Mouse (Mus musculus): ENCODE results near the gene Ttc9b. TPM values are rescaled to one million over a fixed set of nuclear protein-coding genes. Genes with fewer than 3 reads are reported as not detected.
"Not testable (repeated sequence)": the region's sequence is repeated elsewhere in the genome, so short reads cannot be mapped to it uniquely, and the experiment has no call there.

Ttc9b gene
- polyA plus RNA-seq, 1 experiment from 2014 or later = not detected

GRCm38 (mm10) chr7:27613751-27614499 lies 39.8 kb upstream of the Ttc9b start:
- Histone ChIP-seq H3K9ac (no peak overlapping the region), H3K27ac (no peak overlapping the region), H3K9me3 (replicated peaks) (no peaks in the 10 kb centered on the region), H3K27me3 (replicated peaks) (no peaks in the 10 kb centered on the region), H3K4me2 (no peak overlapping the region), H3K36me3 (peaks cover 68% of the 10 kb centered on the region), H3K4me1 (peaks cover 9% of the 10 kb centered on the region), H3K4me3 (no peak overlapping the region)
- 74% methylated on average over 8 of the region's 8 CpGs for WGBS (ENCODE audit: insufficient replicate concordance)
- ATAC-seq = no peak

- H3K9me3 ChIP-seq (replicated peaks) = no peaks in the 10 kb centered on the region
- H3K4me3 ChIP-seq = no peak overlapping the region
- H3K27me3 ChIP-seq (replicated peaks) = no peaks in the 10 kb centered on the region
- no peaks in the 10 kb centered on the region for H3K4me1 ChIP-seq
- H3K27ac ChIP-seq = no peak overlapping the region
- peaks cover 97% of the 10 kb centered on the region for H3K36me3 ChIP-seq
- no peak for ATAC-seq
- H3K9ac ChIP-seq = no peak overlapping the region
- no peak overlapping the region for H3K4me2 ChIP-seq
- WGBS (ENCODE audit: insufficient replicate concordance) = 78% methylated on average over 6 of the region's 6 CpGs
Measured at GRCm38 (mm10) chr7:27621028-27621427, 32.7 kb upstream of the Ttc9b start.

- Histone ChIP-seq H3K4me2 (no peak overlapping the region), H3K4me1 (no peaks in the 10 kb centered on the region), H3K9ac (no peak overlapping the region), H3K27me3 (replicated peaks) (no peaks in the 10 kb centered on the region), H3K4me3 (no peak overlapping the region), H3K9me3 (replicated peaks) (no peaks in the 10 kb centered on the region), H3K36me3 (peaks cover 97% of the 10 kb centered on the region), H3K27ac (no peak overlapping the region)
- WGBS (ENCODE audit: insufficient replicate concordance) = 74% methylated on average over 1 of the region's 1 CpGs
- no peak for ATAC-seq
Measured at GRCm38 (mm10) chr7:27622234-27622633, 31.5 kb upstream of the Ttc9b start.

- Histone ChIP-seq H3K27ac (no peak overlapping the region), H3K9me3 (replicated peaks) (no peaks in the 10 kb centered on the region), H3K9ac (no peak overlapping the region), H3K4me1 (no peaks in the 10 kb centered on the region), H3K4me2 (no peak overlapping the region), H3K4me3 (no peak overlapping the region), H3K27me3 (replicated peaks) (no peaks in the 10 kb centered on the region), H3K36me3 (peaks cover 99% of the 10 kb centered on the region)
- no peak for ATAC-seq
Measured at GRCm38 (mm10) chr7:27624967-27625366, 28.7 kb upstream of the Ttc9b start.

- H3K4me2 ChIP-seq = no peak overlapping the region
- no peak overlapping the region for H3K4me3 ChIP-seq
- 83% methylated on average over 7 of the region's 7 CpGs for WGBS (ENCODE audit: insufficient replicate concordance)
- no peak overlapping the region for H3K27ac ChIP-seq
- H3K36me3 ChIP-seq = peaks cover 96% of the 10 kb centered on the region
- no peaks in the 10 kb centered on the region for H3K4me1 ChIP-seq
- no peak overlapping the region for H3K9ac ChIP-seq
- H3K9me3 ChIP-seq (replicated peaks) = no peaks in the 10 kb centered on the region
- ATAC-seq = no peak
- no peaks in the 10 kb centered on the region for H3K27me3 ChIP-seq (replicated peaks)
Measured at GRCm38 (mm10) chr7:27627707-27628106, 26.0 kb upstream of the Ttc9b start.

GRCm38 (mm10) chr7:27628190-27628589 lies 25.5 kb upstream of the Ttc9b start:
- Histone ChIP-seq H3K27me3 (replicated peaks) (no peaks in the 10 kb centered on the region), H3K4me3 (no peak overlapping the region), H3K4me2 (no peak overlapping the region), H3K36me3 (peaks cover 96% of the 10 kb centered on the region), H3K9me3 (replicated peaks) (no peaks in the 10 kb centered on the region), H3K27ac (no peak overlapping the region), H3K4me1 (no peaks in the 10 kb centered on the region), H3K9ac (no peak overlapping the region)
- WGBS (ENCODE audit: insufficient replicate concordance) = 93% methylated on average over 6 of the region's 6 CpGs
- no peak for ATAC-seq

GRCm38 (mm10) chr7:27628816-27629215 lies 24.9 kb upstream of the Ttc9b start:
- H3K4me2 ChIP-seq; H3K4me3 ChIP-seq; H3K27me3 ChIP-seq (replicated peaks); H3K27ac ChIP-seq; H3K9me3 ChIP-seq (replicated peaks); H3K9ac ChIP-seq; ATAC-seq; H3K4me1 ChIP-seq: not testable (repeated sequence)
- WGBS (ENCODE audit: insufficient replicate concordance) = 87% methylated on average over 7 of the region's 7 CpGs
- peaks cover 96% of the 10 kb centered on the region for H3K36me3 ChIP-seq

GRCm38 (mm10) chr7:27631439-27631838 lies 22.3 kb upstream of the Ttc9b start:
- ATAC-seq = no peak
- WGBS (ENCODE audit: insufficient replicate concordance) = 95% methylated on average over 4 of the region's 4 CpGs

GRCm38 (mm10) chr7:27633166-27633565 lies 20.5 kb upstream of the Ttc9b start:
- no peak overlapping the region for H3K9ac ChIP-seq
- WGBS (ENCODE audit: insufficient replicate concordance) = 88% methylated on average over 6 of the region's 6 CpGs
- no peaks in the 10 kb centered on the region for H3K9me3 ChIP-seq (replicated peaks)
- H3K4me2 ChIP-seq = no peak overlapping the region
- no peaks in the 10 kb centered on the region for H3K4me1 ChIP-seq
- H3K27ac ChIP-seq = no peak overlapping the region
- H3K4me3 ChIP-seq = no peak overlapping the region
- H3K27me3 ChIP-seq (replicated peaks) = no peaks in the 10 kb centered on the region
- ATAC-seq = no peak
- peaks cover 96% of the 10 kb centered on the region for H3K36me3 ChIP-seq

More at GRCm38 (mm10) chr7:27631439-27631838, 22.3 kb upstream of the Ttc9b start:
- Histone ChIP-seq H3K4me2 (no peak overlapping the region), H3K36me3 (peaks cover 96% of the 10 kb centered on the region), H3K4me3 (no peak overlapping the region), H3K4me1 (no peaks in the 10 kb centered on the region), H3K27me3 (replicated peaks) (no peaks in the 10 kb centered on the region), H3K9ac (no peak overlapping the region), H3K9me3 (replicated peaks) (no peaks in the 10 kb centered on the region), H3K27ac (no peak overlapping the region)

- Histone ChIP-seq H3K27ac (no peak overlapping the region), H3K36me3 (peaks cover 86% of the 10 kb centered on the region), H3K9ac (no peak overlapping the region), H3K4me2 (no peak overlapping the region), H3K4me3 (no peak overlapping the region), H3K27me3 (replicated peaks) (no peaks in the 10 kb centered on the region), H3K9me3 (replicated peaks) (no peaks in the 10 kb centered on the region), H3K4me1 (no peaks in the 10 kb centered on the region)
- 88% methylated on average over 6 of the region's 6 CpGs for WGBS (ENCODE audit: insufficient replicate concordance)
- no peak for ATAC-seq
Measured at GRCm38 (mm10) chr7:27634691-27635090, 19.0 kb upstream of the Ttc9b start.

GRCm38 (mm10) chr7:27635094-27635493 lies 18.6 kb upstream of the Ttc9b start:
- H3K36me3 ChIP-seq = peaks cover 84% of the 10 kb centered on the region
- H3K27me3 ChIP-seq (replicated peaks); H3K9me3 ChIP-seq (replicated peaks); H3K27ac ChIP-seq; H3K4me2 ChIP-seq; H3K9ac ChIP-seq; ATAC-seq; H3K4me1 ChIP-seq; H3K4me3 ChIP-seq: not testable (repeated sequence)
- WGBS (ENCODE audit: insufficient replicate concordance) = 92% methylated on average over 2 of the region's 2 CpGs

- no peaks in the 10 kb centered on the region for H3K4me1 ChIP-seq
- 40% methylated on average over 1 of the region's 1 CpGs for WGBS (ENCODE audit: insufficient replicate concordance)
- H3K4me2 ChIP-seq = no peak overlapping the region
- H3K9me3 ChIP-seq (replicated peaks) = no peaks in the 10 kb centered on the region
- H3K27me3 ChIP-seq (replicated peaks) = no peaks in the 10 kb centered on the region
- H3K36me3 ChIP-seq = peaks cover 4% of the 10 kb centered on the region
- no peak for ATAC-seq
- H3K4me3 ChIP-seq = no peak overlapping the region
- no peak overlapping the region for H3K9ac ChIP-seq
- H3K27ac ChIP-seq = no peak overlapping the region
Measured at GRCm38 (mm10) chr7:27644471-27644870, 9.2 kb upstream of the Ttc9b start.

- H3K9ac ChIP-seq = no peak overlapping the region
- H3K27me3 ChIP-seq (replicated peaks) = peaks cover 4% of the 10 kb centered on the region
- no peaks in the 10 kb centered on the region for H3K36me3 ChIP-seq
- peaks cover 4% of the 10 kb centered on the region; the same call in 1 of the 2 replicates for H3K4me1 ChIP-seq
- WGBS (ENCODE audit: insufficient replicate concordance) = 70% methylated on average over 7 of the region's 7 CpGs
- no peak for ATAC-seq
- no peak overlapping the region for H3K4me3 ChIP-seq
- no peak overlapping the region for H3K4me2 ChIP-seq
- H3K27ac ChIP-seq = no peak overlapping the region
- no peaks in the 10 kb centered on the region for H3K9me3 ChIP-seq (replicated peaks)
Measured at GRCm38 (mm10) chr7:27646516-27646915, 7.2 kb upstream of the Ttc9b start.

Measured in liver, embryonic 12.5 days (tissue).